Mouse (Mus musculus) midbrain, embryonic 15.5 days (tissue): ENCODE data around the gene Cltb. TPM values are rescaled to one million over a fixed set of nuclear protein-coding genes. Genes with fewer than 3 reads are reported as not detected.
A peak's percentile ranks its signal among the peaks of the same experiment; 100 is the strongest.

ENCODE experiments used
- ATAC-seq: fragments of 200-750 bp; cut with Nextera tagmentation; replicated peaks from 2 replicates; pipeline ENCODE4 v1.8.0; 2017; ENCODE audit warnings: moderate TSS enrichment
- H3K27ac ChIP-seq: fragments of 300-500 bp; sonication (generic); 2 replicates; pipeline ENCODE4 v1.5.1; 2015; ENCODE audit warnings: mild to moderate bottlenecking, inconsistent platforms
- H3K27me3 ChIP-seq: fragments of 300-500 bp; sonication (generic); replicated peaks from 2 replicates; pipeline ENCODE4 v1.6.1; 2015; ENCODE audit warnings: inconsistent platforms
- H3K36me3 ChIP-seq: fragments of 300-500 bp; sonication (generic); replicated peaks from 2 replicates; pipeline ENCODE4 v1.6.1; 2015; ENCODE audit warnings: inconsistent platforms
- H3K4me1 ChIP-seq: fragments of 300-500 bp; sonication (generic); 2 replicates; pipeline ENCODE4 v1.6.1; 2015; ENCODE audit warnings: inconsistent platforms
- H3K4me2 ChIP-seq: fragments of 300-500 bp; sonication (generic); 2 replicates; pipeline ENCODE4 v1.6.1; 2015; ENCODE audit warnings: inconsistent platforms, mild to moderate bottlenecking, moderate library complexity
- H3K4me3 ChIP-seq: fragments of 300-500 bp; sonication (generic); 2 replicates; pipeline ENCODE4 v1.5.1; 2015; ENCODE audit warnings: mild to moderate bottlenecking, inconsistent platforms
- H3K9ac ChIP-seq: fragments of 300-500 bp; sonication (generic); 2 replicates; pipeline ENCODE4 v1.6.1; 2015; ENCODE audit warnings: mild to moderate bottlenecking, inconsistent platforms
- H3K9me3 ChIP-seq: fragments of 300-500 bp; sonication (generic); 2 replicates; pipeline ENCODE4 v1.6.1; 2016; ENCODE audit warnings: inconsistent platforms
- WGBS: fragments of 180-500 bp; shearing (Covaris S2); methylation state at CpG from one replicate; pipeline ENCODE4 v1.1.7; 2015; ENCODE audit warnings: mixed read lengths; 5-methylcytosine and 5-hydroxymethylcytosine counted together
- polyA plus RNA-seq: library from polyadenylated mRNA; unstranded; fragments of >200 nt; fragmentation: Nextera tagmentation; extraction: Ambion mirVana; gene quantifications from 2 replicates; pipeline ENCODE4 v1.2.1, GENCODE M21; 2015

Gene Cltb
- polyA plus RNA-seq, 1 experiment from 2014 or later: 200 TPM

DNA sequence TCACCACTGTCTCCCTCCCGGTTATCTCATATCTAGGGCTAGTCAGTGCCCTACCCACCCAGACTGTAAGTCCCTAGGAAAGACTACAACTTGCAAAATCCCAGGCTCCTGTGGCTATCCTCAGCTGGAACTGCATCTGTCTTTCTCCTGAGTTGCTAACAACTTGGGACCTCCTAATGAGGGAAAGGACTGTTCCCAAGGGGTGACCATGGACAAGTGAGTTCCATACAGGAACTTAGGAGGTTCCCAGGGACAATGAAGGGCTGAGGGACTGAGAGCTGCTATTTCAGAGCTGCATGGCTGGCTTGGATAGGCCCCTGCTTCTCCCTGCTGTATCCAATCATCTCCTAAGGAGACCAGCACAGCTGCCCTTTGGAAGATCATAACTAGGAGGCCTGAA is 1.8 kb downstream of the Cltb start:
- H3K9me3 ChIP-seq: no peaks in the 10 kb centered on the region
- no peak for ATAC-seq
- no peak overlapping the region for H3K27ac ChIP-seq
- peaks cover 7% of the 10 kb centered on the region; the same call in 1 of the 2 replicates for H3K36me3 ChIP-seq
- H3K4me2 ChIP-seq: peak overlapping the region; percentile 67
- H3K4me1 ChIP-seq: peaks cover 30% of the 10 kb centered on the region
- peak overlapping the region; percentile 23 for H3K9ac ChIP-seq
- H3K27me3 ChIP-seq: no peaks in the 10 kb centered on the region
- peak overlapping the region; percentile 18; the same call in 1 of the 2 replicates for H3K4me3 ChIP-seq
- 10% methylated on average over 1 of the region's 1 CpGs for WGBS

DNA sequence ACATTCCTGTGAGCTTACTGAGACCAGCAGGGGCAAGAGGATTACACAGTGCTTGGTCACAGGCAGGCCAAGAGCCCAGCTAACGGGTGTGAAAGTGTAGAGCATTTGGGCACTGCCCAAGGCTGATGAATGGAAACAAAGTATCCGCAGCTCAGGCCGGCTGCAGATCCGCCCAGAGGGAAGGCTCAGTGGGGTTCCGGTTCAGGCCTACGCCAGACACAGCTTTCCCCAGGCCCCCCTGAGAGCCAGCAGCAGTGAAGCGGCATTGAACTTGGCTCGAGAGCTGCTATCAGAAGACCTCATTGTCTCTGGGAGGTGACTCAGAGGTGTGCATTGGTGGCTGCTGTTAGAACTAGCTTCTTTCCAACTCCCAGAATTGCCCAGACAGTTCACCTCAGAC is 2.5 kb downstream of the Cltb start:
- Histone ChIP-seq H3K36me3 (peaks cover 7% of the 10 kb centered on the region; the same call in 1 of the 2 replicates), H3K27ac (no peak overlapping the region; the same call in 1 of the 2 replicates), H3K9me3 (no peaks in the 10 kb centered on the region), H3K4me2 (peak overlapping the region; percentile 67), H3K4me1 (peaks cover 30% of the 10 kb centered on the region), H3K4me3 (peak overlapping the region; percentile 18), H3K9ac (peak overlapping the region; percentile 23), H3K27me3 (no peaks in the 10 kb centered on the region)
- ATAC-seq: no peak; the same call in 1 of the 2 replicates
- 4% methylated on average over 8 of the region's 8 CpGs for WGBS

DNA sequence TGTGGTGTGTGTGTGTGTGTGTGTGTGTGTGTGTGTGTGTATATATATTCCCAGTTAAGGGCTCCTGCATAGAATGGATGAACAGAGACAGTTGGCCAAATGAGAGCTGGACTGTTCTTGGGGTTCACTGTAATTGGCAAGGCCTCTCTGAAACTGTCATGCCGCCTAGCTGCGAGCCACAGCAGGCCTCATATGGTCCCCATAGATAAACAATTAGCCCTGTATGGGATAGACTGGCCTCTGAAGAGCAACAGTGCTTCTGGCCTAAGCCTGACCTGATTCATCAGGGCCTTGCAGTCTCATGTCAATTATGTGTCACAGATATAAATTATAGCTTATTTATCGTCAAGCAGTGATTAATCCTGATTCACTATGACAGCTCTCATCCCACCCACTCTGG is 3.1 kb downstream of the Cltb start:
- Histone ChIP-seq H3K36me3 (peaks cover 11% of the 10 kb centered on the region; the same call in 1 of the 2 replicates), H3K27ac (no peak overlapping the region), H3K27me3 (no peaks in the 10 kb centered on the region), H3K4me3 (0 out of 2 replicates have a peak overlapping the region, but pooled peaks have one; percentile 18), H3K4me1 (peaks cover 35% of the 10 kb centered on the region), H3K9me3 (no peaks in the 10 kb centered on the region), H3K9ac (no peak overlapping the region), H3K4me2 (peak overlapping the region; percentile 67; the same call in 1 of the 2 replicates)
- no peak for ATAC-seq
- WGBS: 73% methylated on average over 3 of the region's 3 CpGs

DNA sequence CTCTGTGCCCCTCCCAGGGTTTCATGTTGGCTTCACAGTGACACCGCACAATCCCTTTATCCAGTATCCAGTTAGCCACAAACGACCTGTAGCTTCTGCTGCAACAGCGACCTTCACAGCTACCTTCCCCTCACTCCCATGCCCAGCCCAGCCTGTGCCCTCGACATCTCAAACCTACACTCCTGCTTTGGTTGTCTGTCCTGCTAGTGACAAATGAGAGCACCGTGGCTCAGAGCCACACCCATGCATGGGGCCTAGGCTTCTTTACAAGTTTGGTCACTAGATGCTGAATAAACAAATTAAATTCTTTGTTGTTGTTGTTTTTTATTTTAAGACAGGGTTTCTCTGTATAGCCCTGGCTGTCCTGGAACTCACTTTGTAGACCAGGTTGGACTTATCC is 3.9 kb downstream of the Cltb start:
- Histone ChIP-seq H3K36me3 (peaks cover 11% of the 10 kb centered on the region; the same call in 1 of the 2 replicates), H3K27ac (no peak overlapping the region), H3K4me2 (no peak overlapping the region), H3K4me1 (peaks cover 37% of the 10 kb centered on the region), H3K27me3 (no peaks in the 10 kb centered on the region; the same call in 1 of the 2 replicates), H3K4me3 (no peak overlapping the region), H3K9ac (no peak overlapping the region), H3K9me3 (no peaks in the 10 kb centered on the region)
- 75% methylated on average over 5 of the region's 5 CpGs for WGBS
- no peak for ATAC-seq

DNA sequence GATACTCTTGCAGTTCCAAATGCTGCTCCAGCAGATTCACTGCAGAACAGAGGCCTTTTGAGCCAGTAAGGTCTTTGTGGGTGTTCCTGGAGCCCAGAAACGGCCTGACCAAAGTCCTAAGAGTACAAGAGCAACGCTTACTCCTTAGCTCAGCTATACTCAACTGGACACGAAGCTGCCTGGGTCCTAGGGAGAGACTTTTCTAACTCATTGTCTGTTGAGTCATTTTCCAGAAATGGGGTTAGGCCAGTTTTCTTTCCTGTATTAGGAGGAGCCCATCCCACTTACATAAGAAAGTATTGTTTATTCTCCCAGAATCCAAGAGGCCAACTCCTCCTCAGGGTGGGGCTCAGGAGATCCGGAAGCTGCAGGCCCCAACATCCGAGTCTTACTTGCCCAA is 5.7 kb downstream of the Cltb start:
- Histone ChIP-seq H3K4me2 (no peak overlapping the region), H3K27ac (no peak overlapping the region), H3K9ac (no peak overlapping the region), H3K4me1 (peaks cover 31% of the 10 kb centered on the region), H3K4me3 (no peak overlapping the region), H3K27me3 (no peaks in the 10 kb centered on the region; the same call in 1 of the 2 replicates), H3K36me3 (peaks cover 11% of the 10 kb centered on the region; the same call in 1 of the 2 replicates), H3K9me3 (no peaks in the 10 kb centered on the region)
- ATAC-seq: no peak
- WGBS: 82% methylated on average over 5 of the region's 5 CpGs

DNA sequence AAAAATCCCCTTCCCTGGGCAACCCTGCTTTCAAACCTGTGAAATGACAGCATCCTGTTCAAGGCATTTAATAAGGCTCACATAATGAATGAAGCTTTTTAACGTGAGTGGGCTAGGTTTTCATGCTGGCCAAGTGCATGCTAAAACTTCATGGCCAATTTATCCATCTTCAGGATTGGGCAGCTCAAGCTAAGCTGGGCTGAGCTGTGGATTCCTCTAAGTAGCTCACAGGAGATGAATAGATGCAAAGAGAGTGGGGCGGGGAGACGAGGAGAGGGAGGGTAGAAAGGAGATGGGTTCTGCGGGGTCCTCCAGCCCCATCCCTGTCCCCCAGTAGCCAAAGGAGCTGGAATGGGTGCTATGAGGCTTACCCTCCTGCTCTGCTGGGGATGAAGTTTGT is 6.9 kb downstream of the Cltb start:
- Histone ChIP-seq H3K36me3 (peaks cover 16% of the 10 kb centered on the region; the same call in 1 of the 2 replicates), H3K4me1 (peaks cover 20% of the 10 kb centered on the region), H3K27me3 (no peaks in the 10 kb centered on the region; the same call in 1 of the 2 replicates), H3K27ac (no peak overlapping the region), H3K4me3 (no peak overlapping the region), H3K9me3 (no peaks in the 10 kb centered on the region), H3K4me2 (no peak overlapping the region), H3K9ac (no peak overlapping the region)
- 42% methylated on average over 4 of the region's 4 CpGs for WGBS
- no peak for ATAC-seq

DNA sequence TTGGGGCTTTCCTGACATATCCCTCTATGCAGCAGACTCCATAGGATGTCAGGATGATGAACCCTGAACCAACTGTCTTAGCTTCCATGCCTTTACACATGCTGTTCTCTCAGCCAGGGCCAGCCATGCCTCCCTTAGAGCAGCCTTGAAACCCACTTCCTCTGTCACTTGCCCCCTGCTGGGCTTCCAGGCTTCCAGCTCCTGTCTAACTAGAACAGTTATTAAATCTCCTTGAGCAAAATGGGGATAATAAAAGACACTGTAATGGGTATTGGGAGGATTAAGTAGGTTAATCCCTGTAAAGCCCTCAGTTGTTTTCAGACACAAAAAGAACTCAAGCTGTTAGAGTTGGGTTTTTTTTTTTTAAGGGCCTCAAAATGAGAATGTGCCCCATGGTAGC is 7.6 kb downstream of the Cltb start:
- Histone ChIP-seq H3K27ac (no peak overlapping the region), H3K4me1 (peaks cover 13% of the 10 kb centered on the region), H3K9ac (no peak overlapping the region), H3K27me3 (no peaks in the 10 kb centered on the region; the same call in 1 of the 2 replicates), H3K4me3 (no peak overlapping the region), H3K4me2 (no peak overlapping the region), H3K36me3 (peaks cover 18% of the 10 kb centered on the region; the same call in 1 of the 2 replicates), H3K9me3 (no peaks in the 10 kb centered on the region)
- no peak for ATAC-seq

DNA sequence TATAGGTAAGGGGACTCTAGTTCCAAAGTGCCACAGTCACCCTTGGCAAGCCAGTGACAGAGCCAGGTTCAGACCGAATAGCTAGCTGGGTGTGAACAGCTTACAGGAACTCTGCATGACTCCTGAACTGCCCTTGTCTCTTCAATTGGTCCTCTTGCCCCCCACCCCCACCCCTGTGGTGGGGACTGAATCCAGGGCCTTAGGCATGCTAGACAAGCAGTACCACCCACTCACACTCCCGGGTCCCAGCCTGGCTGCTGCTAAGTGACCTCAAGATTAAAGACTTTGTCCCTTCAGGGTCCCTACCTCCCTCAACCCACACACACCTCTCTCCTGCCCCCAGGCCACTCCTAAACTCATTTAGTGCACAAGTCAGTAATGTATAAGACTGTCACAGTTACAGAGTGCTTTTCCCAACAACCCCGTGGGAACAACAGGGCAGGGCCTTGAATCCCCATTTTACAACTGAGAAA is 8.5 kb downstream of the Cltb start:
- Histone ChIP-seq H3K27ac (no peak overlapping the region), H3K9me3 (no peaks in the 10 kb centered on the region), H3K4me2 (no peak overlapping the region), H3K9ac (no peak overlapping the region), H3K27me3 (no peaks in the 10 kb centered on the region; the same call in 1 of the 2 replicates), H3K36me3 (peaks cover 18% of the 10 kb centered on the region; the same call in 1 of the 2 replicates), H3K4me3 (no peak overlapping the region), H3K4me1 (0 out of 2 replicates have a peak, but pooled peaks cover 7% of the 10 kb centered on the region)
- WGBS: 63% methylated on average over 3 of the region's 3 CpGs
- no peak for ATAC-seq

DNA sequence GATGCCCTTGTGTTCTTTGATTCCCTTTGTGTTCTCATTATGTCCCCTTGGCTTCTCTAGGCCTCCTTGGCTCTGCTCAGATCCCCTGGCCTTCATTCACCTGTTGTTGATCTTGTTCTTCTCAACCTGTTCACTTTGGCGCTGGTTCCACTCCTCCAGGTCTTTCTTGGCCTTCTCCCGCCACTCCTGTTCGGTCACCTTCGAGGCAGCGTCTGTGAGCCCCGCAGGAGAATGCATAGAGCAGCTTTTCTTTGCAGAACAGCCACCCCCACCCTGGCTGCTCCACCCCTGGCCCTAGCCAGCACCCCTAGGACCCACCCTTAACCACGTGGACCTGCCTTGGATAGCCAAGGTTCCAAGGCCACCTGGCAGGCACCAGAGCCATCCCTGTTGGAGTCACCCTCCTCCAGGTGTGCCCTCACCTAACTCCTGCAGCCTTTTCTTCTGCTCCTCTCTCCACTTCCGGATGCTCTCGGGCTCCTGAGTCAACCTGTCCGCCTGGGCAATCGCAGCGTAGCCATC is 12.5 kb downstream of the Cltb start:
- Histone ChIP-seq H3K27ac (no peak overlapping the region), H3K27me3 (no peaks in the 10 kb centered on the region; the same call in 1 of the 2 replicates), H3K36me3 (peaks cover 12% of the 10 kb centered on the region; the same call in 1 of the 2 replicates), H3K4me1 (0 out of 2 replicates have a peak, but pooled peaks cover 7% of the 10 kb centered on the region), H3K9ac (no peak overlapping the region), H3K4me2 (no peak overlapping the region), H3K9me3 (no peaks in the 10 kb centered on the region), H3K4me3 (no peak overlapping the region)
- 91% methylated on average over 12 of the region's 12 CpGs for WGBS
- ATAC-seq: no peak

DNA sequence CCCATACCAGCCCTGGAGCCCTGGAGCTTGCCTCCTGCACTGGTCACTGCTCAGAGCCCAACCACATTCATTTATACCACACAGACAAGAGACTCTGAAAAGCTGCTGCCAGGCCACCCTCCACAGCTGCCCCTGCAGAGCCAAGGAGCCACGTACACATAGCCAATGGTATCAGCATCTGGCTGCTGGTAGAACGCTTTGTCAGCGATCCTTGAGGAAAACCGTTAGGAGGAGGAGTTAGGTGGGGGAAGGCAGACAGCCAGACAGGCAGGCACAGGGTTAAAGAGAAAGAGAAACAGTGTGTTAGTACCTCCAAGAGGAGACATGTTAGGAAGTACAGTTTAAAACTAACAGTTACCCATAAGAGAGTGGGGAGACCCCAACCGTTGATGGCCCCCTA is 14.3 kb downstream of the Cltb start:
- H3K36me3 ChIP-seq: peaks cover 8% of the 10 kb centered on the region; the same call in 1 of the 2 replicates
- 72% methylated on average over 5 of the region's 5 CpGs for WGBS
- no peaks in the 10 kb centered on the region for H3K9me3 ChIP-seq
- no peak overlapping the region for H3K27ac ChIP-seq
- ATAC-seq: no peak
- no peak overlapping the region for H3K4me2 ChIP-seq
- H3K4me3 ChIP-seq: no peak overlapping the region
- H3K4me1 ChIP-seq: peaks cover 8% of the 10 kb centered on the region
- H3K27me3 ChIP-seq: no peaks in the 10 kb centered on the region
- no peak overlapping the region for H3K9ac ChIP-seq

DNA sequence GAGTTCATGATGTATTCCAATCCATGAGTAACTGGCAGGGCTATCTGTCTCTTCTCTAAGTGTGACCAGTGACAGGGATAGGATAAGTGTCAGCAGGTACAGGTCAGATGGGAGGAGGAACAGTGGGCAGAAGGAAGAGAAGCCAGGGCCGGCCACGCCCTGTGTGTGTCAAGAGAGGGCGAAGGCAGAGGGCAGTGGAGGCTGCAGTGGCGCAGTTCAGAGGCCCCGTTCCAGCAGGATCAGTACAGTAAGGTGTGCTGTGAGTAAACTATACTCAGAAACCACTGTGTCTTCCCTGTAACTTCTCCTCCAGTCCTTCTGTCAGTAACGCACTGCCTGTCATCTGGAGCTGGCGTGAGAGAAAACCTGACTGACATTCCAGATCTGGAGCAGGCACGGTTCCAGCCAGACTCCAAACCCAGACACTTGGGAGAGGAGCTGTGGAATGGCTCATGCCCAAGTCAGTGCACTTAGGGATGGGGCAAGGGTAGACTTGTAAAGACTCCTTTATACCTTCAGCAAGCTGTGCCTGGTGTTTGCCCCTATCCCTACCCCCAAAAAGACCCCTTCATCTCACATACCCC is 14.9 kb downstream of the Cltb start:
- no peak for ATAC-seq
- H3K27ac ChIP-seq: no peak overlapping the region
- WGBS: 85% methylated on average over 8 of the region's 8 CpGs

DNA sequence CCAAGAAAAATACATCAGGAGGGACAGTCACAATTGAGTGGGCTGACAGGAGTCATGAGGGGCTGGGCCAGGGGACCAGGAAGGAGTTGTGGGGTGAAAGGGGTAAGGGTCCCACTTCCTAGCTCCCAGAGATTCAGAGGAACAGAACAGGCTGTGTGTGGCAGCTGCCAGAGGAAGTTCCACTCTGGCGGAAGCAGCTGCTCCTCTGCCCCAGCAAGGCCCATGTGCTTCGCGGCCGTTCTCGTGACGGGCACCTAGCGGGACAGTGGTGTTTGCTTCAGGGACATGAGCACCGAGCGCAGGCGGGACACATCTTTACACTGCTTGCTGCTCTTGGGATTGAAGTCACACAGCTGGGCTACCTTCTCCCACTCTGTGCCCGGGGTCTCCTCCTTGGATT is 17.5 kb downstream of the Cltb start:
- Histone ChIP-seq H3K27ac (no peak overlapping the region), H3K4me3 (no peak overlapping the region), H3K4me1 (peaks cover 26% of the 10 kb centered on the region), H3K9ac (no peak overlapping the region), H3K36me3 (no peaks in the 10 kb centered on the region; the same call in 1 of the 2 replicates), H3K4me2 (no peak overlapping the region), H3K27me3 (no peaks in the 10 kb centered on the region), H3K9me3 (no peaks in the 10 kb centered on the region)
- no peak for ATAC-seq
- WGBS: 92% methylated on average over 11 of the region's 11 CpGs

More for the DNA sequence above, 14.9 kb downstream of the Cltb start:
- H3K9ac ChIP-seq: no peak overlapping the region
- no peak overlapping the region for H3K4me2 ChIP-seq
- no peaks in the 10 kb centered on the region for H3K9me3 ChIP-seq
- no peak overlapping the region for H3K4me3 ChIP-seq
- H3K36me3 ChIP-seq: peaks cover 8% of the 10 kb centered on the region; the same call in 1 of the 2 replicates
- H3K27me3 ChIP-seq: no peaks in the 10 kb centered on the region
- peaks cover 15% of the 10 kb centered on the region for H3K4me1 ChIP-seq
